Mouse (Mus musculus) skeletal muscle tissue, postnatal 0 days (tissue): ENCODE data around the gene Zkscan8. TPM values are rescaled to one million over a fixed set of nuclear protein-coding genes. Genes with fewer than 3 reads are reported as not detected.

Experiments
- polyA plus RNA-seq: library from polyadenylated mRNA; unstranded; fragments of >200 nt; fragmentation: Nextera tagmentation; extraction: Ambion mirVana; gene quantifications from 2 replicates; pipeline ENCODE4 v1.2.1, GENCODE M21; 2015

Gene Zkscan8
- 2.4 TPM in 2 replicates for polyA plus RNA-seq

DNA sequence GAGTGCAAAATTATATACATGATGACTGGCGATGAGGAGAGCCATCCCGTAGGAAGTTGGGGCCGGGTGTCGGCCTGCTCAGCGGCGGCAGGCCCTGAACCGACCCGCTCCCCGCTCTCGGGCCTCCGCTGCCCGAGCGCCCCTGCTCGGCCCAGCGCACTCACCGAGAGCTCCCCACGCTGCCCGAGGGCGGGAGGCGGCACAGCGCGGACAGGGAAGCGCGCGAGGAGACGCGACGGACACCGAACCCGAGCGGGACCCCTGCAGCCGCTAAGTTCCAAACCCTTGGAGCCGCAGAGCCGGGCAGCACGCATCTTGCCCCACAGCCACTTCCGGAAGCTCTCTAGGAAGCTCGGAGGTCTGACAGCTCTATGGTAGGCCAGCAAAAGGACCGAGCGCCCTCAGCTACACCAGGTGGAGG lies at the start of gene Zkscan8:
Gene Zkscan8 (minus strand): TSS at position 340 of the 421 bp plus-strand sequence.

DNA sequence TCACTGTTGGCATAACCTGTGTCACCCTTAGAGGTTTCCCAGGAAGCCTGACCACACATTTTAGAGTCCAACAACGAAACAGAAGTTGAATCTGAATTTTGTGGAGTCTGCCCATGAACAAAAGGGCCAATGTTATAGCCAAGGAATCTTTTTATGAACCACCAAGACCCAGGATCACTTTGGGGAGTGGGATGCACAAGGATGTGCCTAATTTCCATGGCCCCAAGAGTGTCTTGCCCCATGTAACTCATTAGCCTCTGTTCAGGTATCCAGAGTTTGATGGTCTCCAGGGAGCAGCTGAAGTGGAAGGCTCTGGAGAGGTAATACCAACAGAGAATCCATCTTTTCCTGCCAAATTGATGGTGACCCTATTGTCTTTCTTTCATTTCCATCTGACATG lies 28.9 kb upstream of the Zkscan8 start, which contains the start of gene Olfr1535:
Gene Olfr1535 (minus strand): TSS at position 101 of the 400 bp plus-strand sequence.

DNA sequence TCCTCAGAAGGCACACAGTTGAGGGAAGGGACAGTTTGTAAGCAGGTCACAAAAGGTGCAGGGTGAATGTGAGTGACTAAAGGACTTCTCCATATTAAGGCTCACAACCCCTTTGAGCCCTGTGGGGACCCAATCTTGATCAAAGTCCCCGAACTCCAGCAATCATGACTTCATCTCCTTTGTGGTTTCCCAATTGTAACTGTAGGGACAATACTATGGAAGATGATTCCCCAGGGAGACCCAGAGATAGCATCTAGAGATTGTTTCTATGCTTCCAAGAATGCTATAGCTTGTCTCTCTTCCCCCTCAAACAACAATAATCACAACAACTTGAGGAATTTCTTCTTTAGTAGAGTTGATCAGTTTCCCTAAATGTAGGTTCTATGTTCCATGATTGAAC lies 11.8 kb upstream of the Zkscan8 start, which contains the start of gene Olfr1366:
Gene Olfr1366 (minus strand): TSS at position 101 of the 400 bp plus-strand sequence.

DNA sequence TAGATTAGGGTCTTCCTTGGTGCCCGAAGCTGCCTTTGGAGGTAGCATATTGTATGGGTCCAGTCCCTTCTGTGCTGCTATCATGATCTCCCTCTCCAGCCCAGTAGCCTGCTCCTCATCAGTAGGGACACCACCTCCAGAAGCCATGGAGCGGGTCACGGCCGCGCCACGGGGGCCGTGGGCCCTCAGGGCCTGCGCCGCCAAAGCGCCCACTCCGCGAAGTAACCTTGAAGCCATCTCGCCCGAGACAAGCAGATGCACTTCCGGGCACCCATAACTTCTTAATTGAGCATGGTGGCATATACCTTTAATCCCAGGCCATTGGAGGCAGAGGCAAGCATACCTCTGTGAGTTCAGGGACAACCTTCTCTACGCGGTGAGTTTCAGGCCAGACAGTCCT lies 29.7 kb downstream of the Zkscan8 start, which contains the start of gene Gm11273:
Gene Gm11273 (minus strand): TSS at position 237 of the 400 bp plus-strand sequence.

DNA sequence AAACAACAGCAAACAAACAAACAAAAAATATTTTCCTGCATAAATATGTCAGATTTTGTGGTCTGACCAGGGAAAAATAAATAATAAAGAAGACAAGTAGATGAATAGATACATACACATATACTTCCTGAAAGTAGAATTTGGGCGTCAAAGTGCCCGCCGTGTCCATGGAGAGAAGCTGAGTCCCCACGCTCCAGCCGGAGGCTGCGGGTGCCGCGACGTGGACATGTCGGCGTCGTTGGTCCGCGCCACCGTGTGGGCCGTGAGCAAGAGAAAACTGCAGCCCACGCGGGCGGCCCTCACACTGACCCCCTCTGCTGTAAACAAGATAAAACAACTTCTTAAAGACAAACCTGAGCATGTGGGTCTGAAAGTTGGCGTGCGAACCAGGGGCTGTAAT lies 35.8 kb downstream of the Zkscan8 start, which contains the start of gene AK157302:
Gene AK157302 (plus strand): TSS at position 144 of the 400 bp plus-strand sequence.

DNA sequence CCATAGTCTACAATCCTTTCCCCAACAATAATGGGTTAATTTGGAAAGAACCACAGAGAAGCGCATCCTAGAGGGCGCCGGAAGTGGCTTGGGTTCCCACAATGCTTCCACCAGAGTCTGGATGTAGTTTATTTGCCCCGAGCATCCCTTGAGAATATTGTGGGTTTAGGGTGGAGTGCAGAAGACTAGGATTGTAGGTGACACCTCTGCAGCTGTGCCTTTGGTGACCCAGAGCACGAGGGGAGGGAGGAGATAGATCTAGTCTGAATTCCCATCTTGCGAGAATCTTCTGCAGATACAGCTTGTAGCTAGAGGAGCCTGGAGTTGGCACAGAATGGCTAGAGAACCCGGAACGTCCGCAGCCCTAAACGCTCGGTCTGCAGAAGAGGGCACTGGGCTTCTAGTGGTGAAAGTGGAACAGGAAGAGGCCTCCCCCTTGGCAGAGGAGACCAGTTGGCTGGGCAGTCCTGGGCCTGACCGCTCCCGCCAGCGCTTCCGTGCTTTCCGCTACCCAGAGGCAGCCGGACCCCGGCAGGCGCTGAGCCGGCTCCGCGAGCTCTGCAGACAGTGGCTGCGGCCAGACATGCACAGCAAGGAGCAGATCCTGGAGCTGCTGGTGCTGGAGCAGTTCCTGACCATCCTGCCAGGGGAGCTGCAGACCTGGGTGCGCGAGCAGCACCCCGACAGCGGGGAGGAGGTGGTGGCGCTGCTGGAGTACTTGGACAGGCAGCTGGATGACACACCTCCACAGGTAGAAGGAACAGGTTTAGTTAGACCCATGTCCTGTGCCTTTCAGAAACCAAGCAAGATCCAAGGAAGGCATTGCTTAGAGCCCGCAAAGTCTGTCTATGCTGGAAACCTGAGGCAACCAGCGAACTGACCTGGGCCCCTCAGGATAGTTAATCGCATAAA lies 51.9 kb downstream of the Zkscan8 start, which contains the start of the genes Zkscan4 and Gm10065:
Gene Zkscan4 (plus strand): TSS at position 149 of the 912 bp plus-strand sequence.
Gene Gm10065 (minus strand): TSS at position 683 of the 912 bp plus-strand sequence.

DNA sequence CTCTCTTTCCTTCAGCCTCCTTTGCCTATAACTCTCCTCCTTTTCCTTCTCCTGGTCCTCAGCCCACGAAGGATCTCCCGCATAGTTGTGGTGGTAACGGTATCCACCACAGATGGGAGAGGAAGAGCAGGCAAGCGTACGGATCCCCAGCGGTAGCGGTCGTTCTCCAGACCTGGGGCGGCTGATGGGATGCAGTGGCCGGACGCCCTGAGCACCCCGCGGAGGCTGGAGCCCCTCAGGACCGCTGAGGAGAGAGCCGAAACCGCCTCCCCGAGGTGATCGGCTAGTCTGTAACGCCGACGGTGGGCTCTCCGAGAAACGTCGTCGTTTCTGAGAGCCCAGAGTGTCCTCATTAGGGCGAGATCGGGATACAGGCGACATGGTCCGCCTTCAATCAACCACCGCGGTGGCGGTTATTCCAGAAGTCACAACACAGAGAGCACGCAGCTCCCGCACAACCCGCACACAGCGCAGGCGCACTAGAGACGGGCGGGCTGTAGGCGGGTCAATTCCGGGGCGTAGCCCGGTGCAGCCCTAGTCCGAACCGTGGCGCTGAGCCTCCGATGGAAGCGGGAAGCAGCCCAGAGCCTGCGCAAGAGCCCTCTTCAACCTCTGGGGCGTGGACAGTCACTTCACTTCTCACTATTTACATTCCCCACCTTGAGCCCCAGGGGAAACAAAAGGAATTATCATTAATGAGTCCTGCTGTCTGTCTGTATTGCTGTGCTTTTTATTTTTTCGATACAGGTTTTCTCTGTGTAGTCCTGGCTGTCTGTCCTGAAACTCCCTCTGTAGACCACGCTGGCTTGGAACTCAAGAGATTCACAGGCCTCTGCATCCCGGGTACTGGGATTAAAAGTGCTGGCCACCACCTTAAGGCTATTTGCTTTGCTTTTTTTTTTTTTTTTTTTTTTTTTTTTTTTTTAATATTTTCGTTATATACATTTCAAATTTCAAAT lies 62.6 kb downstream of the Zkscan8 start, which contains the start of gene Nkapl:
Gene Nkapl (minus strand): TSS at position 449 of the 959 bp plus-strand sequence.

Other genes starting within 250 kb of the Zkscan8 start
- not detected in 2 replicates for gene Gpx5, start 238.4 kb downstream of the Zkscan8 start, polyA plus RNA-seq
- gene Gpx6, start 219.0 kb downstream of the Zkscan8 start, polyA plus RNA-seq, result not detected in 2 replicates
- gene Olfr1367, start 184.2 kb downstream of the Zkscan8 start, polyA plus RNA-seq, result not detected in 2 replicates
- gene Zscan12, start 168.3 kb downstream of the Zkscan8 start, polyA plus RNA-seq, result 6.2 and 6.6 TPM in 2 replicates
- gene Zkscan3, start 128.4 kb downstream of the Zkscan8 start, polyA plus RNA-seq, result 28.7 and 32.5 TPM in 2 replicates
- 0.68 and 0.95 TPM in 2 replicates for gene Pgbd1, start 90.1 kb downstream of the Zkscan8 start, polyA plus RNA-seq
- 15.1 and 17.5 TPM in 2 replicates for gene Zscan26, start 77.4 kb downstream of the Zkscan8 start, polyA plus RNA-seq
- gene Nkapl, start 62.6 kb downstream of the Zkscan8 start, polyA plus RNA-seq, result 1.4 and 1.7 TPM in 2 replicates
- 1.5 and 2.0 TPM in 2 replicates for gene Zkscan4, start 52.2 kb downstream of the Zkscan8 start, polyA plus RNA-seq
- gene Gm10065, start 51.7 kb downstream of the Zkscan8 start, polyA plus RNA-seq, result not detected in 2 replicates
- 0.62 and 0.77 TPM in 2 replicates for gene AK157302, start 35.9 kb downstream of the Zkscan8 start, polyA plus RNA-seq
- gene Gm11273, start 29.7 kb downstream of the Zkscan8 start, polyA plus RNA-seq, result 11.8 and 13.2 TPM in 2 replicates
- 0.10 TPM in 1 of 2 replicates, not detected in the other for gene Olfr1366, start 11.7 kb upstream of the Zkscan8 start, polyA plus RNA-seq
- gene Olfr1535, start 28.8 kb upstream of the Zkscan8 start, polyA plus RNA-seq, result not detected in 2 replicates
- gene Olfr1364, start 50.6 kb upstream of the Zkscan8 start, polyA plus RNA-seq, result not detected in 2 replicates
- gene Olfr1362, start 82.9 kb upstream of the Zkscan8 start, polyA plus RNA-seq, result not detected in 2 replicates
- gene Olfr11, start 111.4 kb upstream of the Zkscan8 start, polyA plus RNA-seq, result not detected in 2 replicates
- not detected in 2 replicates for gene Olfr1361, start 132.3 kb upstream of the Zkscan8 start, polyA plus RNA-seq
- gene Olfr1360, start 146.3 kb upstream of the Zkscan8 start, polyA plus RNA-seq, result not detected in 2 replicates
- not detected in 2 replicates for gene Olfr1359, start 167.0 kb upstream of the Zkscan8 start, polyA plus RNA-seq
- 0.60 and 0.77 TPM in 2 replicates for gene Hist1h2bl, start 185.0 kb upstream of the Zkscan8 start, polyA plus RNA-seq
- 5.6 and 8.3 TPM in 2 replicates for gene Hist1h2ai, start 185.3 kb upstream of the Zkscan8 start, polyA plus RNA-seq
- gene Hist1h3h, start 186.5 kb upstream of the Zkscan8 start, polyA plus RNA-seq, result 1.9 and 3.5 TPM in 2 replicates
- gene Hist1h2bm, start 190.9 kb upstream of the Zkscan8 start, polyA plus RNA-seq, result 0.33 and 0.82 TPM in 2 replicates
- 0.26 and 0.30 TPM in 2 replicates for gene Hist1h4j, start 203.9 kb upstream of the Zkscan8 start, polyA plus RNA-seq
- gene Hist1h4k, start 219.4 kb upstream of the Zkscan8 start, polyA plus RNA-seq, result 1.0 TPM in 1 of 2 replicates, not detected in the other
- 2.8 and 9.7 TPM in 2 replicates for gene Hist1h2ak, start 222.7 kb upstream of the Zkscan8 start, polyA plus RNA-seq
- 0.77 and 1.4 TPM in 2 replicates for gene Hist1h2bn, start 223.0 kb upstream of the Zkscan8 start, polyA plus RNA-seq
- gene Hist1h1b, start 249.5 kb upstream of the Zkscan8 start, polyA plus RNA-seq, result 5.9 and 8.9 TPM in 2 replicates